Mouse (Mus musculus) kidney, adult 8-10 months (tissue): Measurements from ENCODE around the gene Btg3.

Experiments used
- DNase-seq, 2 experiments: peaks; one replicate each; pipeline ENCODE4 v3.0.0; 2022

Gene Btg3

GRCm38 (mm10) chr16:78346662-78347327, 30.2 kb downstream of the Btg3 start:
- DNase-seq, result no peak

GRCm38 (mm10) chr16:78343792-78344191, 33.2 kb downstream of the Btg3 start:
- no peak for DNase-seq

GRCm38 (mm10) chr16:78342767-78343166, 34.2 kb downstream of the Btg3 start:
- DNase-seq, result no peak

- DNase-seq, result no peak
These were observed 35.6 kb downstream of the Btg3 start for GRCm38 (mm10) chr16:78341356-78341755.

GRCm38 (mm10) chr16:78337226-78337625, 39.8 kb downstream of the Btg3 start:
- no peak for DNase-seq

- DNase-seq, result no peak
These were observed 49.0 kb downstream of the Btg3 start for GRCm38 (mm10) chr16:78327999-78328398.

GRCm38 (mm10) chr16:78327562-78327961, 49.4 kb downstream of the Btg3 start:
- DNase-seq, result no peak

GRCm38 (mm10) chr16:78325972-78326848, 50.8 kb downstream of the Btg3 start:
- DNase-seq, result no peak

GRCm38 (mm10) chr16:78322140-78322539, 54.9 kb downstream of the Btg3 start:
- DNase-seq, result no peak

GRCm38 (mm10) chr16:78321559-78321958, 55.4 kb downstream of the Btg3 start:
- no peak for DNase-seq

GRCm38 (mm10) chr16:78319711-78320110, 57.3 kb downstream of the Btg3 start:
- DNase-seq, result no peak

GRCm38 (mm10) chr16:78317960-78318359, 59.0 kb downstream of the Btg3 start:
- no peak for DNase-seq

- DNase-seq, result peak; percentile 31 to 61
These were observed 60.1 kb downstream of the Btg3 start for GRCm38 (mm10) chr16:78316849-78317248.

GRCm38 (mm10) chr16:78314026-78314425, 63.0 kb downstream of the Btg3 start:
- no peak for DNase-seq

GRCm38 (mm10) chr16:78313135-78313887, 63.7 kb downstream of the Btg3 start:
- no peak for DNase-seq

GRCm38 (mm10) chr16:78309258-78309657, 67.7 kb downstream of the Btg3 start:
- no peak for DNase-seq

GRCm38 (mm10) chr16:78307476-78308192, 69.4 kb downstream of the Btg3 start:
- DNase-seq, result no peak

GRCm38 (mm10) chr16:78306606-78307005, 70.4 kb downstream of the Btg3 start:
- no peak for DNase-seq

- DNase-seq, result no peak
These were observed 71.3 kb downstream of the Btg3 start for GRCm38 (mm10) chr16:78305606-78306100.

GRCm38 (mm10) chr16:78302678-78303050, 74.3 kb downstream of the Btg3 start:
- peak in 1 of 2 experiments; percentile 18 for DNase-seq

GRCm38 (mm10) chr16:78301831-78302677, 74.9 kb downstream of the Btg3 start:
- DNase-seq, result peak in 1 of 2 experiments; percentile 11
